Mouse (Mus musculus) gastrocnemius, postnatal 14 days (tissue): ENCODE measurements around the gene Enox1. TPM values are rescaled to one million over a fixed set of nuclear protein-coding genes. Genes with fewer than 3 reads are reported as not detected.

Source experiments
- DNase-seq: peaks from one replicate; pipeline ENCODE4 v3.0.0; 2021; ENCODE audit warnings: mixed read lengths
- intact Hi-C: fragments of 180-260 bp; cut with DNase I; formaldehyde crosslinking; loops from one replicate; pipeline ENCODE4 v1.15.1; 2025; ENCODE audit warnings: low total_unique reads
- total RNA-seq, 2 experiments: library from RNA; stranded (reverse); gene quantifications; 2 replicates each; pipeline ENCODE4 v1.2.3; 2021

Enox1 gene
- total RNA-seq, 2 experiments from 2014 or later, result 1.6 to 1.8 TPM

DNA sequence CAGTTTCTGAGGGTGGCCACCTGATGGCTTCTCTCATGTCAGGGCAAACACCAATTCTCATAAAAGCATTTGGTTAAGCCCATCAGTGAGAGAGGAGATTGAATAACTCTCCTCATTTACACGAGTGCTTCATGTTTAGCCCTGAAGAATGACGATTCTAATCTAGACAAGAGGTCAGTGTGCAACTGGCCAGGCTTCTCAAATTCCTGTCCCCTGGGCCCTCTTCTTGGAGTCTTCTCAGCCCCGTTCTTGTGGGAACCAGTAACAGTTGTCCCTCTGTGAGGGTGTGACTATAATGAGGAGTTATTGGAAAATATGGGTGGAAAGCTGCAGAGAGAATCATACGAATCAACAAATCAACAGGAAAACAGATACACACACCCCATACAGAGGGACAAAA, 103.5 kb downstream of the Enox1 start:
- peak; percentile 41 for DNase-seq
- intact Hi-C loops, result no loop called here

DNA sequence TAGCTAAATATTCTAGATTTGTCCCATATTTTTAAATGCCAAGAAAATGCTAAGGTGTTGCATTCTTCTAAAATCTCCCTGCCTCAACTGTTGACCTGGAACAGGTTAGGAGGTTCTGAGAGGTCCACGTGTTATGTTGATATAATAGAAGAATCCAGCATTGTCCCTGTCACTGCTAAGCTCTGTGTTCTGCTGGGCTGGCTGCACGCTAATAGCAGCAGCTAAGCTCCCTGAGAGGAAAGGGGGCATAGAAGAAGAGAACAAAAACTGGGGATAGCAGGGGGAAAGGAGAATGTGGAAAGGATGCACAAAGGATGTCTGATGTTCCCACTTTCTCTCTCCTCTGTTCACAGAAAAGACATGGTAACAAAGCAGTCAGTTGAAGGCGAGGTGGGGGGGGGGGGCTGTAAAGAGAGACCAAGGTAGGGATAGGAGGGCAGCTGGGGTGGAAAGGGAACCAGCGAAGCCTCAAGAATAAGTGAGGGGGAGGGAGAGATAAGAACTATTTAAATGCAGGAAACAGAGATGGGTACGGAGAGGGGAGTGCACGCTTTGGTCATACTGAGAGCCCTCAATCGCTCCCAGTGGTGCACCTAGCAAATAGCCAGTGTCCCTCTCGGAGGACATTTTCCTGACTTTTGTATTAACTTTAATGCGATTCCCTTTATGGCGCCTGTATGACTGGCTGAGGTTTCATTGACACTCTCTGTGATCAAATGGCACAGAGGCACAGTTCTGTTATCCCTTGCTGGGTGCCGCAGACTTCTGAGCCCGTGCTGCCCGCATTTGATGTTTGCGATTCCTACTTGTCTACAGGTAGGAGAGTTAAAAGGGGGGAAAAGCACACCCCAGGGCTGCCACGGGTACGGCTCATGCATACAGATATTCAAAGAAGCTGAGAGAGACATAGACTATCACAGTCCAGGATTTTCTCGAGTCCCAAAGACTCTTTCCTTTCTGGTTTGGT, 110.5 kb downstream of the Enox1 start:
- no peak for DNase-seq
- intact Hi-C loops, result no loop called here

DNA sequence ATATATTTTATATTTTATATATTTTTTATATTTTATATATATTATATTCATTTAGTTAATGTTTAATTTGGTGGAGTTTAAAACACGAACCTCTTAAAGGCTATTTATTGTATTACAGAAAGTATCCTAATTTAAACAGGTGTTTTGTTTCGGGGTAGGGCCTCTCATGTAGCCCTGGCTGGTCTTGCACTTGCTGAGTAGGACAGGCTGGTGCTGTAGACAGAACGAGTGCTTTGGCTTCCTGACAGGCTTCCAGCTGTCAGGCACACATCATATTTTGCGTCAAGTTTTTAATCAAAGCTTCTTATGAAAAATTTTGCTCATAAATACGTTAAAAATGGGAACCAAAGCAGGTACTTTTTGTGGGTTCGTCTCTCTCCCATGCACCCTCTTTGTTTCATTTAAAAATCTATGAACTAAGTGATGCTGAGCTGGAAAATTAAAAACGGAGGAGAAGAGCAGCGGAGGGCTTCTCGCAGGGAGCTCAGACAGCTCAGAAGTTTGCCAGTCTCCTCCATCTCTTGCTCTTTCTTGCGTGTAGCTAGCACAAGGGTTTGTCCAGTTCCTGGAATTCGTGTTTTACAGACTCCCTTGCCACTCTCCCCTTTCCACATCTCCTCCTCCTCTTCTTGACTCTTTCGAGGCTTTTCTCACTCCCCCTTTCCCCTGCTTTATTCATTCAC, 115.8 kb downstream of the Enox1 start:
- DNase-seq, result no peak
- intact Hi-C loops, result no loop called here

DNA sequence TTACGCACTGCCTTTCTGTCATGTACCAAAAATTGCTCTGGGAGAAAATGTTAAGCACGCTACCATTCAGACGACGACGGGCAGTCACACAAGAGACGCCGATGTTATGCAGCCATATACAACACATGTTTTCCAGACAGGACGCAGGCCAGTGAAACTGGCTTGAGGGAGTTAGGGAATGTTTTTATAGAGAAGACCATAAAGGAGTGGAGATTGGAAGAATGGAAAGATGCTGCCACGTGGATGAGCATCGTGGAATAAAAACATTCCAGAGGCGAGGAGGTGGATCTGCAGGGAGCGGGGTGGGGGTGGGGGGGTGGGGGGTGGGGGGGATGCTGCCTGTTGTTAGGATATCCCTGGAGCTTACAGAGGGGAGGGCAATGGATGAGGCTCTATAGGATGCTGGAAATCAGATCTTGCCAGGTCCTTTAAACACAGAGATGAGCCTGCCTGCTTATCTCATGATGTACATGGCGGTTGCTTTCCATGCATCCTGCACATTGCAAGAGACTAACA, 116.4 kb downstream of the Enox1 start:
- no peak for DNase-seq
- intact Hi-C loops, result no loop called here

GRCm38 (mm10) chr14:77273721-77274120, 117.2 kb downstream of the Enox1 start:
- no peak for DNase-seq
- intact Hi-C loops, result no loop called here

DNA sequence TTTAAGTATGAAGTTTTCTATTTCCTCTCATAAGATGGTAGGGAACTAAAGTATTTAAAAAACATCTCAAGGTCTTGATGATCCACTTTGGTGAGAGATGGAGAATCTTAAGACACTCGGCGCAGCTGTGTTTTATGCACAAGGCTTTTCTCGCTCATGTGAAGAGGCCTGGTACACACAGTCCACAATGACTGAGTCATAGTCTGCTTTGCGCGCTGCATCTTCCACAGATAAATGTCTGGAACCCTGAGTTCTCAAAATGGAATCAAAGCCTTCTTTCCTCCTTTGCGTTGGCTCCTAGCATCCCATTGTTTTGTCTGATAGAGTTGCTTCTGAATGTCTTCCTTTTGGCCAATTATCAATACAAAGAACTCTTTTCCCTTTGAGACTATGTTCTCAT, 119.0 kb downstream of the Enox1 start:
- intact Hi-C loops, result no loop called here

DNA sequence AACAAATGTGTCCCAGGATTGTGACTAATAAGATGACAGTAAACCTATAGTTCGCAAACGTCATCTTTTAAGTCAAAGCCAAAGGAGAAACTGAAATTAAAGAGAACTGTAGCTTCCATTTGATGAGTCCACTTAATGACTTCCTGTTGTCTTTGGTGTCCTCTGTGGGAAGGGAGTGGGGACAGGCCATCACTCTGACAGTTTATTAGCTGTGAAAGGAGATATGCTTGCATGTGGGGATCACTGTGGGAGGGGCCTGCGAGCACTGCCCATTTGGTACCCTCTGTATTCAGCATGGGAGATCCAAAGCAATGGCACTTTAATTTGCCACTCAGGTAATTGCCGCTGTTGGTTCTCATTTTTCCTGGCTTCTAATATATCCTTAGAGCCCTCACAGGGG, 122.6 kb downstream of the Enox1 start:
- intact Hi-C loops, result no loop called here
- DNase-seq, result no peak

More for the DNA sequence above, 119.0 kb downstream of the Enox1 start:
- DNase-seq, result no peak

- intact Hi-C loops, result no loop called here
Observed at GRCm38 (mm10) chr14:77280454-77280853, 123.9 kb downstream of the Enox1 start.

GRCm38 (mm10) chr14:77280893-77281292, 124.3 kb downstream of the Enox1 start:
- no peak for DNase-seq
- intact Hi-C loops, result no loop called here

More at GRCm38 (mm10) chr14:77280454-77280853, 123.9 kb downstream of the Enox1 start:
- DNase-seq, result no peak

DNA sequence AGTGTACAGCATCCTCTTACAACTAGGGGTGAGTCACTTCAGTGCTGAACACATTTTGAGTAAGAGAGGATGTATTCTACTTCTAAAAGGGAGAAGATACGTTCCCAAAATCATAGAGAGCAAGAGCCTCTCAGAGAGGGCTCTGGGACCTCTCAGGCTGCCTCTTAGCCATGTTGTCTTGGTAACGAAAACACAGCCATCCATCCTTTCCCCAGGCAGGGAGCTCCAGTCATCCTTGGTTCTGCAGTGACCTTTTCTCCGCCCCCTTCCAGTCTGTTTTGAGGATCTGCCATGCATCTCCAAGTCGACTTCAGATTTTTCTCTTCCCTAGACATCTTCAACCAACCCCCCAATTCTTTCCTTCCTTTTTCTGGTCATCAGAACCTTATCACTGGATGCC, 127.4 kb downstream of the Enox1 start:
- intact Hi-C loops, result no loop called here
- DNase-seq, result no peak

DNA sequence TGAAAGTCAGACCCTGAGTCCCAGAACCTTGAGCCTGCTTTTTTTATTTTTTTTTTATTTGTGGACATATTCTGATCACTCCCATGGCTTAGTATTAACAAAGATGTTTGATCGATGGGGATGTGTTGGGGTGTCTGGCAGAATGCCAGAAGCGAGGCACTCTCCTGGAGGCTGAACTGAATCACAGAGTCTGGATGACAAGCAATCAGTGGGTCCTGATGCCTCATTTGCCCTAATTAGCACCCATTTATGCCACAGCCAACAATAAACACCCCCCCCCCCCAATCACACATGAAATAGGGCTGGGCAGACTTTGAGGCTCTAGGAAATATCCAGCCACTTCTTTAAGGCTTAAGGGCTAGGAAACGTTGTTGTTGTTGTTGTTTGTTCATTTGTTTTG, 128.9 kb downstream of the Enox1 start:
- intact Hi-C loops, result no loop called here
- no peak for DNase-seq

GRCm38 (mm10) chr14:77291756-77292155, 135.2 kb downstream of the Enox1 start:
- intact Hi-C loops, result no loop called here
- DNase-seq, result no peak

- peak; percentile 7 for DNase-seq
- intact Hi-C loops, result no loop called here
Observed at GRCm38 (mm10) chr14:77297039-77297438, 140.5 kb downstream of the Enox1 start.

DNA sequence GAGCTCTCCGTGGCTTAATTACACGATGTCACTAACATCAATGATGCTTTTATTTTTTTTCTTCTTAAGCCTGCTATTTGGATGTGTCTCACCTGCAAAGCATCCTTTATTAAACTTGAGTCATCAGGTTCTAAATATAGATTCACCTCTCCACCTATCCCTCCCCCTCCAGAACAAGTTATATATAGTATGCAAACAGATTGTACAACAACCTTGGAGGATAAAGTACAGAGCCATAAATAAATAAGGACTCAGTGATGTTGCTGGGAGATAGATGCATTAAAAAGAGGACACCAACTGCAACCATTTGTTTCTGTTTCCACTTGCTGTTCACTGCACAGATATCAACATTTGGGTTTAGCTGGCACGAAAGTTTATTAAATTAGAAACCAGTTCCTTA, 141.8 kb downstream of the Enox1 start:
- no peak for DNase-seq
- intact Hi-C loops, result no loop called here

DNA sequence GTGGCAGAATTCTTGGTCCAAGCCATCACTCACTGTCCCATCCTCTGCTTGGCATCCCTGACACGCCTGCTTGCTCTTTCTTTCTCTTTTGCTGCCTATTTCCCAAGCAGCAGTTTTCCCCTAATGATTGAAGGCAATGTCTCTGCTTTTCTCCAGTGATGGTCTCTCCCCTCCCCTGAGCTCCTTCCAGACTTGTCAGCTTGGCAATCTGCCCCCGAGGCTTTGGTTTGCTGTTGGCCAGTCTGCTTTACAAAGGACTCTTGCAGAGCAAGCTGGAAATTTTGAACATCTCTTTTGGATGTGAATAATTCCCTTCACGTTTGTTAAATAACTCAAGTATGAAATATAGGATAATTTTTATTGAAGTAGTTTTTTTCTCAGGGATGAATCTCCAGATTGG, 153.0 kb downstream of the Enox1 start:
- DNase-seq, result peak; percentile 35
- intact Hi-C loops, result no loop called here

GRCm38 (mm10) chr14:77311456-77311855, 154.9 kb downstream of the Enox1 start:
- intact Hi-C loops, result no loop called here
- DNase-seq, result no peak

DNA sequence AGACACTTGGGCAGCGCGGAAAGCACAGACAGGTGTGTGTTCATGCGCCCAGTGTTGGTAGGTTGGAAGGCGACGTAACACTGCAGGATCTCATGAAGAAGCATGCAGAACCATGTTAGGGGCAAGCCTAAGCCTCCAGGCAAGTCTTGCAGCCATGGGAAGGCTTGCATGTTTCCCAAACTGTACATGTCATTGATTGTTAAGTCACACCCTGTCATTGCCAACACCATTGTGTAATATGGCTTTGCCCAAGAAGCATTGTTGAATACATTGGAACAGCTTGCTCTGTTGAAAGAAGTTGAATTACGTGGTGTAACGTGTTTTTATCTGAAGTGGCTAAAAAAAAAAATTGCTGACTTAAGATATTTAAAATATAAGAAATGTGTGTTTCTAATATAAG, 162.8 kb downstream of the Enox1 start:
- intact Hi-C loops, result no loop called here
- no peak for DNase-seq

GRCm38 (mm10) chr14:77324348-77324747, 167.8 kb downstream of the Enox1 start:
- no peak for DNase-seq
- intact Hi-C loops, result no loop called here

DNA sequence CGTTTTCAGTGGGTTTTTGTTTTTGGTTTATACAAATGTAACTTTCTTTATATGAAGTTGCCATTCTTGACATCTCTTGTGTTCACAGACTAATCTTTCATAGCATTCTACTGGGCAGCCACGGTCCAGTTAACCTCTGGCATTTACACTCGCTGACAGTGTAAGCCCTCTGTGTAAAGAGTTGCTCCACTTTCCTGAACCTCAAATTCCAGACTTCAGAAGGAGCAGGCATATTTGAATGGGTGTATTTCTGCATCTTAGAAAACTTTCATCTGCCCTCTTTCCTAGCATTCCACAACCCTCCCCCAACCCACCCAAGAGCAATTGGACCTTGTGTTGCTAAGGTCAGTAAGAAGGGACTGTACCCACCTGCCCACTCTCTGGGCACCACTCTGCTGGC, 171.1 kb downstream of the Enox1 start:
- no peak for DNase-seq
- intact Hi-C loops, result no loop called here

DNA sequence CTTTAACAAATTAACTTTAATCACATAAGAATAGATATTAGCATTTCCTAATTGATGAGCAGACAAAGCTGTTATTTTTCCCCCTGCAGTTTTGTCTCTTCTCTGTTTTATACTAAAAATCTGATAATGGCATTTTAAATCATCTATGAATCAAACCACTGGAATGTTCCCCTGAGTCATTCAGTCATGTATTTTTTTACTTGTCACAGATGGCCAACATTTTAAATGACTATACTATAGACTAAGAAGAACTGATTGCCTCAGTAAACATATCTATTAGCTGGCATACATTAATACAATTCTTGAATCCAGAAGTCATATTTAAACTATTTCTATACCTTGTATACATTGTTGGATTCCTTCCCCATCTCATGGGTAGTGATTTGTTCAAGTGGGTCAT, 173.2 kb downstream of the Enox1 start:
- intact Hi-C loops, result no loop called here
- no peak for DNase-seq
